Mouse (Mus musculus) A20 (cell line): ENCODE results near the gene Jmjd1c.

Experiments used
- DNase-seq: peaks from one replicate; pipeline ENCODE4 v3.0.0-alpha.2; 2011; ENCODE audit warnings: low read depth, low spot score

The Jmjd1c gene

GRCm38 (mm10) chr10:67071884-67072283, 24.0 kb upstream of the Jmjd1c start:
- peak; percentile 73 for DNase-seq

- DNase-seq = no peak
Observed at GRCm38 (mm10) chr10:67072600-67072999, 23.3 kb upstream of the Jmjd1c start.

- no peak for DNase-seq
Observed at GRCm38 (mm10) chr10:67073577-67073976, 22.3 kb upstream of the Jmjd1c start.

- DNase-seq = no peak
Observed at GRCm38 (mm10) chr10:67075931-67076878, 19.7 kb upstream of the Jmjd1c start.

- no peak for DNase-seq
Observed at GRCm38 (mm10) chr10:67079030-67079429, 16.9 kb upstream of the Jmjd1c start.

- DNase-seq = peak; percentile 58
Observed at GRCm38 (mm10) chr10:67081206-67082007, 14.5 kb upstream of the Jmjd1c start.

GRCm38 (mm10) chr10:67082531-67082930, 13.4 kb upstream of the Jmjd1c start:
- DNase-seq = no peak

- no peak for DNase-seq
Observed at GRCm38 (mm10) chr10:67083446-67084166, 12.3 kb upstream of the Jmjd1c start.

- no peak for DNase-seq
Observed at GRCm38 (mm10) chr10:67085124-67085523, 10.8 kb upstream of the Jmjd1c start.

GRCm38 (mm10) chr10:67085916-67086315, 10.0 kb upstream of the Jmjd1c start:
- no peak for DNase-seq

- DNase-seq = no peak
Observed at GRCm38 (mm10) chr10:67087447-67088226, 8.3 kb upstream of the Jmjd1c start.

GRCm38 (mm10) chr10:67090611-67091010, 5.3 kb upstream of the Jmjd1c start:
- no peak for DNase-seq

- DNase-seq = no peak
Observed at GRCm38 (mm10) chr10:67094922-67095321, 1.0 kb upstream of the Jmjd1c start.

GRCm38 (mm10) chr10:67096621-67097436, 904 bp downstream of the Jmjd1c start, which contains the start of gene Reep3:
TSS of gene Reep3 (minus strand) at chr10:67096945.
- DNase-seq = peak; percentile 84

GRCm38 (mm10) chr10:67097437-67098150, 1.7 kb downstream of the Jmjd1c start:
- peak; percentile 55 for DNase-seq

GRCm38 (mm10) chr10:67098408-67099050, 2.6 kb downstream of the Jmjd1c start:
- peak; percentile 49 for DNase-seq

GRCm38 (mm10) chr10:67099183-67099929, 3.4 kb downstream of the Jmjd1c start:
- DNase-seq = no peak

GRCm38 (mm10) chr10:67100011-67100661, 4.2 kb downstream of the Jmjd1c start:
- peak; percentile 59 for DNase-seq
